Mouse (Mus musculus): ENCODE results near the gene Pkd1l2. TPM values are rescaled to one million over a fixed set of nuclear protein-coding genes. Genes with fewer than 3 reads are reported as not detected.

Pkd1l2 gene
- polyA plus RNA-seq, 1 experiment = not detected

- 74% methylated on average over 9 of the region's 9 CpGs for WGBS
- H3K4me3 ChIP-seq (ENCODE audit: insufficient read depth, low read depth, low read length) = no peak overlapping the region
- no peak for TF ChIP-seq CTCF (IDR thresholded peaks at IDR 0.05; ENCODE audit: insufficient read depth, low read depth, low read length)
- no peak for TF ChIP-seq POLR2A (IDR thresholded peaks at IDR 0.05; ENCODE audit: insufficient read depth, low read depth, low read length)
- H3K27ac ChIP-seq (ENCODE audit: insufficient read depth, low read depth, low read length) = no peak overlapping the region
- H3K4me1 ChIP-seq (ENCODE audit: control insufficient read depth, insufficient read depth, low read length) = no peaks in the 10 kb centered on the region
These were observed 30.9 kb downstream of the Pkd1l2 start for GRCm38 (mm10) chr8:117051316-117051715.

DNA sequence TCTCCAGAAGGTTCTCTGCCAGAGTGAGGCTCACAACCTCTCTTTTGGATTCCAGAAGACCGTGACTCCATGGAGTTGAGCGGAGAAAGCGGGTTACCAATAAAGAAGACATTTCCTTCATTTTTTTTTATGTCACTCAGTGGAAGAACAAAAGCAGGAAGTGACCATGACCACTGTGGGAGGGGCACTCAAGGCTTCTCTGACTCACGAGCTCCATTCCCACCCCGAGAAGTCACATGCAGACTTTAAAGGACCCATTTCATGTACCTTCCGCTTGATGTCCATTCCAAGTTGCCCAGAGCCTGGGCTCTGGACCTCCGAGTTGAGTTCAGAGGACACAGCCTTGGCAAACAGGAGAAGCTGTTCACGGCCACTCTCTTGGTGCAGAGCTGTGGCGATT, 31.5 kb downstream of the Pkd1l2 start:
- WGBS = 89% methylated on average over 9 of the region's 9 CpGs
- no peak for TF ChIP-seq POLR2A (IDR thresholded peaks at IDR 0.05; ENCODE audit: insufficient read depth, low read depth, low read length)
- TF ChIP-seq CTCF (IDR thresholded peaks at IDR 0.05; ENCODE audit: insufficient read depth, low read depth, low read length) = no peak
- Histone ChIP-seq H3K4me3 (ENCODE audit: insufficient read depth, low read depth, low read length) (no peak overlapping the region), H3K27ac (ENCODE audit: insufficient read depth, low read depth, low read length) (no peak overlapping the region), H3K4me1 (ENCODE audit: control insufficient read depth, insufficient read depth, low read length) (no peaks in the 10 kb centered on the region)

- TF ChIP-seq CTCF (IDR thresholded peaks at IDR 0.05; ENCODE audit: insufficient read depth, low read depth, low read length) = no peak
- TF ChIP-seq POLR2A (IDR thresholded peaks at IDR 0.05; ENCODE audit: insufficient read depth, low read depth, low read length) = no peak
- Histone ChIP-seq H3K4me1 (ENCODE audit: control insufficient read depth, insufficient read depth, low read length) (no peaks in the 10 kb centered on the region), H3K27ac (ENCODE audit: insufficient read depth, low read depth, low read length) (no peak overlapping the region), H3K4me3 (ENCODE audit: insufficient read depth, low read depth, low read length) (no peak overlapping the region)
- 69% methylated on average over 7 of the region's 7 CpGs for WGBS
These were observed 32.8 kb downstream of the Pkd1l2 start for GRCm38 (mm10) chr8:117049444-117049843.

DNA sequence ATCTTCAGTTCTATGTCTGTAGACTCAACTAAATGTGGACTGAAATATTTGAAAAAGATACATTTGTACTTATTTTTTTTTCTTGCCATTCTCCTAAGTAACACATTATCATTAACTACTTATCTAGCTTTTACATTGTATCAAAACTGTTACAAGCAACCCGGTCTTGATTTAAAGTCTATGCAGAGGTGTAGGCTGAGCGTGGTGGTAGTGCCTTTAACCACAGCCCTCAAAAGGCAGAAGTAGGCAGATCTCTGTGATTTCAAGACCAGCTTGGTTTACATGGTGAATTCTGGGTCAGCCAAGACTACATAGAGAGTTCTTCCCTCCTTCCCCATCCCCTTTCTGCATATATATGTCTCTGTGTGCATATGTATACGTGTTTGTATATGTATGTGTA, 38.7 kb downstream of the Pkd1l2 start:
- Histone ChIP-seq H3K4me3 (ENCODE audit: insufficient read depth, low read depth, low read length) (no peak overlapping the region), H3K27ac (ENCODE audit: insufficient read depth, low read depth, low read length) (no peak overlapping the region), H3K4me1 (ENCODE audit: control insufficient read depth, insufficient read depth, low read length) (no peaks in the 10 kb centered on the region)
- TF ChIP-seq POLR2A (IDR thresholded peaks at IDR 0.05; ENCODE audit: insufficient read depth, low read depth, low read length) (no peak), CTCF (IDR thresholded peaks at IDR 0.05; ENCODE audit: insufficient read depth, low read depth, low read length) (no peak)
- WGBS = 91% methylated on average over 3 of the region's 3 CpGs

GRCm38 (mm10) chr8:117039843-117040242, 42.4 kb downstream of the Pkd1l2 start:
- H3K4me1 ChIP-seq (ENCODE audit: control insufficient read depth, insufficient read depth, low read length) = no peaks in the 10 kb centered on the region
- WGBS = 39% methylated on average over 7 of the region's 7 CpGs
- TF ChIP-seq POLR2A (IDR thresholded peaks at IDR 0.05; ENCODE audit: insufficient read depth, low read depth, low read length) = no peak
- TF ChIP-seq CTCF (IDR thresholded peaks at IDR 0.05; ENCODE audit: insufficient read depth, low read depth, low read length) = no peak
- no peak overlapping the region for H3K27ac ChIP-seq (ENCODE audit: insufficient read depth, low read depth, low read length)
- H3K4me3 ChIP-seq (ENCODE audit: insufficient read depth, low read depth, low read length) = no peak overlapping the region

- Histone ChIP-seq H3K27ac (ENCODE audit: insufficient read depth, low read depth, low read length) (no peak overlapping the region), H3K4me3 (ENCODE audit: insufficient read depth, low read depth, low read length) (no peak overlapping the region), H3K4me1 (ENCODE audit: control insufficient read depth, insufficient read depth, low read length) (no peaks in the 10 kb centered on the region)
- TF ChIP-seq POLR2A (IDR thresholded peaks at IDR 0.05; ENCODE audit: insufficient read depth, low read depth, low read length) (no peak), CTCF (IDR thresholded peaks at IDR 0.05; ENCODE audit: insufficient read depth, low read depth, low read length) (no peak)
- 90% methylated on average over 7 of the region's 7 CpGs for WGBS
These were observed 44.8 kb downstream of the Pkd1l2 start for GRCm38 (mm10) chr8:117037374-117037935.

- no peaks in the 10 kb centered on the region for H3K4me1 ChIP-seq (ENCODE audit: control insufficient read depth, insufficient read depth, low read length)
- WGBS = 77% methylated on average over 3 of the region's 3 CpGs
- TF ChIP-seq POLR2A (IDR thresholded peaks at IDR 0.05; ENCODE audit: insufficient read depth, low read depth, low read length) = no peak
- no peak for TF ChIP-seq CTCF (IDR thresholded peaks at IDR 0.05; ENCODE audit: insufficient read depth, low read depth, low read length)
- H3K4me3 ChIP-seq (ENCODE audit: insufficient read depth, low read depth, low read length) = no peak overlapping the region
- H3K27ac ChIP-seq (ENCODE audit: insufficient read depth, low read depth, low read length) = no peak overlapping the region
These were observed 48.9 kb downstream of the Pkd1l2 start for GRCm38 (mm10) chr8:117033393-117033792.

- Histone ChIP-seq H3K27ac (ENCODE audit: insufficient read depth, low read depth, low read length) (no peak overlapping the region), H3K4me1 (ENCODE audit: control insufficient read depth, insufficient read depth, low read length) (no peaks in the 10 kb centered on the region), H3K4me3 (ENCODE audit: insufficient read depth, low read depth, low read length) (no peak overlapping the region)
- 91% methylated on average over 8 of the region's 8 CpGs for WGBS
- no peak for TF ChIP-seq POLR2A (IDR thresholded peaks at IDR 0.05; ENCODE audit: insufficient read depth, low read depth, low read length)
- no peak for TF ChIP-seq CTCF (IDR thresholded peaks at IDR 0.05; ENCODE audit: insufficient read depth, low read depth, low read length)
These were observed 49.6 kb downstream of the Pkd1l2 start for GRCm38 (mm10) chr8:117032609-117033008.

DNA sequence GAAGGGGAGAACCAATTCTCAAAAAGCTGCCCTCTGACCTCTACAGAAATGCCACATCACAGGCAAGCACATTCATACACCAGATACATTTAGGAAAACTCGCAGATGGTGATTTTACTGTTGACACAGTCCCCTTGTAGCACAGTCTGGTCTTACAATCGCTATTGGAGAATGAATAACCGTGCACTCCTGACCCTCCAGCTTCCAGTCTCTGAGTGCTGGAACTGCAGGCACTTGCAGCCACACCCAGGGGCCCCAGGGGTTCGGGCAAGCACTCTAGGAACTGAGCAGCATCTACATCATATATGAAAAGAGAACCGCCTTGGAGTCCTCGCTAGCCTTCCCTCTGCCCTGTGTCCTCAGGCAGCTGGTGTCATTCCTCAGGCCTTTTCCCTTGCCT, 50.8 kb downstream of the Pkd1l2 start:
- H3K4me1 ChIP-seq (ENCODE audit: control insufficient read depth, insufficient read depth, low read length) = no peaks in the 10 kb centered on the region
- H3K4me3 ChIP-seq (ENCODE audit: insufficient read depth, low read depth, low read length) = no peak overlapping the region
- WGBS = 78% methylated on average over 6 of the region's 6 CpGs
- TF ChIP-seq CTCF (IDR thresholded peaks at IDR 0.05; ENCODE audit: insufficient read depth, low read depth, low read length) = no peak
- TF ChIP-seq POLR2A (IDR thresholded peaks at IDR 0.05; ENCODE audit: insufficient read depth, low read depth, low read length) = no peak
- H3K27ac ChIP-seq (ENCODE audit: insufficient read depth, low read depth, low read length) = no peak overlapping the region

DNA sequence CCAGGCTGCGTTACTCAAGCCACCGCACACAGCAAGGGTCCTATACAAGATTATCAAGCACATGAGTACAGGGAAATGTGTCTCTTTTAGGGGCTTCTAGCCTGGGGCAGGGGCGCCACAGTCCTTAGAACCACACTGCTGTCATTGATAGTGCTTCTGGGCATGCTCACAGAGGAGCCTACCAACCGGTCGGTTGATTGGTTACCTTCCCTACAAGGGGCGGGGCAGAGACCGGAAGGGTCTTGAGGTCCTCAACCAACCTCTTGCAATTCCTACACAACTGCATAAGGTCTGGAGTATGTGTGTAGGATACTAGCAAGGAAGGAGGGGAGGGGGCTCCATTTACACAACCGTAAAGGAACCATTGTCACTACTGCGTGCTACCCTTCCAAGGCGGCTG, 53.6 kb downstream of the Pkd1l2 start:
- Histone ChIP-seq H3K4me3 (ENCODE audit: insufficient read depth, low read depth, low read length) (no peak overlapping the region), H3K4me1 (ENCODE audit: control insufficient read depth, insufficient read depth, low read length) (no peaks in the 10 kb centered on the region), H3K27ac (ENCODE audit: insufficient read depth, low read depth, low read length) (no peak overlapping the region)
- WGBS = 92% methylated on average over 10 of the region's 10 CpGs
- no peak for TF ChIP-seq POLR2A (IDR thresholded peaks at IDR 0.05; ENCODE audit: insufficient read depth, low read depth, low read length)
- no peak for TF ChIP-seq CTCF (IDR thresholded peaks at IDR 0.05; ENCODE audit: insufficient read depth, low read depth, low read length)

Data from olfactory bulb, adult 2 months (tissue).